Mouse (Mus musculus) myocyte (in vitro differentiated cells): ENCODE data around the gene Usp5.

ENCODE experiments used
- E2F4 ChIP-seq: IDR thresholded peaks from one replicate; pipeline ENCODE4 v1.6.1; 2011; ENCODE audit warnings: mild to moderate bottlenecking, control low read depth, moderate library complexity; ENCODE audit not compliant: insufficient read depth
- MAX ChIP-seq: IDR thresholded peaks from one replicate; pipeline ENCODE4 v1.6.1; 2011; ENCODE audit warnings: low read depth, mild to moderate bottlenecking, control low read depth
- MYOG ChIP-seq, 3 experiments: IDR thresholded peaks; one replicate each; pipeline ENCODE4 v1.6.1; 2011; ENCODE audit warnings: control low read depth in 2 of 3, low read depth in 2 of 3, mild to moderate bottlenecking in 2 of 3; ENCODE audit not compliant: insufficient read length in 2 of 3, control insufficient read depth in 1 of 3, insufficient read depth in 1 of 3
- POLR2A ChIP-seq: IDR thresholded peaks from one replicate; pipeline ENCODE4 v1.6.1; 2011; ENCODE audit warnings: low read depth, mild to moderate bottlenecking, control low read depth, moderate library complexity; ENCODE audit not compliant: insufficient read length
- POLR2AphosphoS2 ChIP-seq: IDR thresholded peaks from one replicate; pipeline ENCODE4 v1.6.1; 2011; ENCODE audit warnings: low read depth, control low read depth; ENCODE audit not compliant: insufficient read length
- TCF3 ChIP-seq: IDR thresholded peaks from one replicate; pipeline ENCODE4 v1.6.1; 2011; ENCODE audit warnings: low read depth, control low read depth; ENCODE audit not compliant: insufficient read length
- USF1 ChIP-seq: IDR thresholded peaks from one replicate; pipeline ENCODE4 v1.6.1; 2011; ENCODE audit warnings: low read depth, mild to moderate bottlenecking, control low read depth, moderate library complexity

DNA sequence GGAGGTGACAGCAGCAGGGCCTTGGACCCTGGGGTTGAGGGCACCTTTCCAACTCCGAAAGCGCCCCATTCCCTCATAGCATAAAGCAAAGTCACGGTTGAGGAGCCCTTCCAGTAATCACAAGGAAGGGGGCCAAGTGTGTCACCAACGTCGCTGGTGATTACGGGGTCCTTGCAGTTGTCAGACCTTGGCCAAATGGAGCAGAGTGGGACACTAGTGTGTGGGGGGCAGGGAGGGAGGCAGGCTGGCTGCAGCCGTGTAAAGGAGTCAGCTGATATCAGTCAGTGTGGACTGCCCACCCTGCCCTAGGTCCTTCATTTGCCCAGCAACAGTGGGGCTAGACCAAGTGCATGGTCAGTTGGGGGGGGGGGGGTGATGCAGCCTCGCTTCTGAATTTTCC, 14.8 kb downstream of the Usp5 start:
- TF ChIP-seq POLR2A = no peak
- TF ChIP-seq MAX = no peak
- no peak for TF ChIP-seq MYOG (IDR thresholded peaks at IDR 0.05; ENCODE audit: control insufficient read depth in 1 of 3, insufficient read depth in 1 of 3, insufficient read length in 2 of 3, low read depth in 2 of 3)
- no peak for TF ChIP-seq POLR2AphosphoS2
- TF ChIP-seq USF1 = no peak
- TF ChIP-seq E2F4 = no peak
- TF ChIP-seq TCF3 = no peak
